Mouse (Mus musculus): ENCODE measurements around the gene Usp15. TPM values are rescaled to one million over a fixed set of nuclear protein-coding genes. Genes with fewer than 3 reads are reported as not detected.

Usp15 gene
- polyA plus RNA-seq, 1 experiment from 2014 or later: 79.9 TPM

DNA sequence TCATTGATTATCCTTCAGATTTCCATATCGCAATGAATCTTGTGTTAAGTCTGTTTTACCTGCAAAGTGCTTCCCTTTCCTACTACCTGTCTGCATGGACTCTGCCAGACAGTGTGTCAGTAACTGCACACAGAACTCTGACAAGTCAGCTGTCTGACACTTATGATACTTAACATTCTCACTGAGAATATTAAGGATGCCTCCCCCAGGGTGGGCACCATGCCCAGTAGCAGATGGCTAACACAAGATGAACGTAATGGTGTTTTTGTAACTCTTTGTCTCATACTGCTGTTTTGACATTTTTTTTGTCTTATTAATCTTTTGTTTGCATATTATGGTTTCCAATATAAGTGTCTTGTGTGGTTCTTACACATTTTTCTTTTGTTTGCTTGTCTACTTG is 40.4 kb downstream of the Usp15 start:
- H3K4me1 ChIP-seq (replicated peaks; ENCODE audit: control insufficient read depth, insufficient read depth, low read length): no peaks in the 10 kb centered on the region
- 87% methylated on average over 2 of the region's 2 CpGs for WGBS
- DNase-seq (ENCODE audit: low spot score) (no peak), ATAC-seq (ENCODE audit: low FRiP score) (no peak)
- H3K4me2 ChIP-seq (replicated peaks; ENCODE audit: low read depth, low read length): no peak overlapping the region
- H3K4me3 ChIP-seq (ENCODE audit: low read depth, low read length): no peak overlapping the region
- no peaks in the 10 kb centered on the region for H3K27me3 ChIP-seq (ENCODE audit: control insufficient read depth, insufficient read depth, low read length)
- no peaks in the 10 kb centered on the region for H3K36me3 ChIP-seq (ENCODE audit: control insufficient read depth, insufficient read depth, low read length)
- H3K27ac ChIP-seq (ENCODE audit: low read depth, low read length): no peak overlapping the region
- no peak overlapping the region for H3K9ac ChIP-seq (ENCODE audit: low read depth, low read length)
- H3K9me3 ChIP-seq (ENCODE audit: control insufficient read depth, low read length): no peaks in the 10 kb centered on the region

GRCm38 (mm10) chr10:123155764-123156163 is 41.0 kb downstream of the Usp15 start:
- ATAC-seq (ENCODE audit: low FRiP score) (no peak), DNase-seq (ENCODE audit: low spot score) (no peak)
- no peak overlapping the region for H3K9ac ChIP-seq (ENCODE audit: low read depth, low read length)
- H3K9me3 ChIP-seq (ENCODE audit: control insufficient read depth, low read length): no peaks in the 10 kb centered on the region
- no peak overlapping the region for H3K4me3 ChIP-seq (ENCODE audit: low read depth, low read length)
- H3K4me2 ChIP-seq (replicated peaks; ENCODE audit: low read depth, low read length): no peak overlapping the region
- 92% methylated on average over 6 of the region's 6 CpGs for WGBS
- H3K4me1 ChIP-seq (replicated peaks; ENCODE audit: control insufficient read depth, insufficient read depth, low read length): no peaks in the 10 kb centered on the region
- H3K27ac ChIP-seq (ENCODE audit: low read depth, low read length): no peak overlapping the region
- no peaks in the 10 kb centered on the region for H3K36me3 ChIP-seq (ENCODE audit: control insufficient read depth, insufficient read depth, low read length)
- no peaks in the 10 kb centered on the region for H3K27me3 ChIP-seq (ENCODE audit: control insufficient read depth, insufficient read depth, low read length)

DNA sequence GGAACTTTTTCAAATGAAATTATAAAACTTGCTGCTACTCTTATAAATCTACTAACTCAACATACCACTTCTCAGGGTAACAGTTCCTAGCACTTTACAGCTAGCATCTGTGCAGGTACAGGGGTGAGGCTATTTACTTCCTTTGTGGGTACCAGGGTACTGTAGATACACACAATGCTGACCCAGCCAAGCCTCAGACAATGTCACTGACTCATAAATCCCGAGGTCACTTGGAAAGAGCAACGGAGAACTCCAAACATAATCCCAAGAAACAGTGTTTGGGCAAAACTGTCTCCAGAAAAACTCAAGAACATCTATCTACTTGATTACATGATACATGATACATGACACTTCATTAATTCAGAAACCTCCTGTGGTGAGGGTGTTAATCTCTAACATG is 43.5 kb downstream of the Usp15 start:
- no peaks in the 10 kb centered on the region for H3K36me3 ChIP-seq (ENCODE audit: control insufficient read depth, insufficient read depth, low read length)
- ATAC-seq (ENCODE audit: low FRiP score) (no peak), DNase-seq (ENCODE audit: low spot score) (no peak)
- WGBS: 90% methylated on average over 2 of the region's 2 CpGs
- H3K4me3 ChIP-seq (ENCODE audit: low read depth, low read length): no peak overlapping the region
- no peak overlapping the region for H3K27ac ChIP-seq (ENCODE audit: low read depth, low read length)
- no peaks in the 10 kb centered on the region for H3K9me3 ChIP-seq (ENCODE audit: control insufficient read depth, low read length)
- H3K27me3 ChIP-seq (ENCODE audit: control insufficient read depth, insufficient read depth, low read length): no peaks in the 10 kb centered on the region
- H3K4me1 ChIP-seq (replicated peaks; ENCODE audit: control insufficient read depth, insufficient read depth, low read length): no peaks in the 10 kb centered on the region
- H3K4me2 ChIP-seq (replicated peaks; ENCODE audit: low read depth, low read length): no peak overlapping the region
- no peak overlapping the region for H3K9ac ChIP-seq (ENCODE audit: low read depth, low read length)

DNA sequence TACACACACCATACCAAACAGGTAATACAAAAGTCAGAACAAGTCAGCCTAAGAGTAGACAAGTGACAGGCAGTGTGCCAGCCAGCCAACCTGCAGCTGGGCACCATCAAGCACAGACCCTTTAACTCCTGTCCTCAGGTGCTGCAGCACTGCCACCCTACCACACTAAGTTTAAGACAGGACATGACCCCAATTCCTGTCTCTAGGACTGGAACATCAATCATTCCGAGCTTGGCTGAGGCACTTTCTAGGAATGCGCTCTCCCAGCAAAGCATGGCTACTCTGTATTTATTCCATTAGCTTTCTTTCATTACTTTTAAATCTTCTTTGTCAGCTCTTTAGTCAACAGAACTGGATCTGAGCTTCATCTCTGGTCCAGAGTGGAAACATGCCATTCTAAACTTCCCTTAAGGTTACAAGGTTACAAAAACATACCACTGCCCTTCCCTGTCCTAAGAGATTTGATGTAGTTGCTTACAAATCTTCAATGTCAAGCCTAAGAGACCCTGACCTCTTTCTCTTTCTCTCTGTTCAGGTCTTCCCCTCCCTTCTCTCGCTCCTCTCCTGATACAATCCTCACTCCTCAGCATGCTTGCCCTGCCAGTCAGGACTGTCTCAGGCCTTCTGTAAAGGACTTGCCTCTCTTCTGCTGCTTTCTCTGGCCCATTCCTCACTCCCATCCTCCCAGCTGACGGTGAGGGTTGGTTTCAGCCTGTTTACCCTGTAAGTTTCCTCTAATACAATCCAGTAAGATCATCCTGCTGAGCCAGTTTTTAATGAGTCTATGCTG is 48.6 kb downstream of the Usp15 start:
- Histone ChIP-seq H3K9me3 (ENCODE audit: control insufficient read depth, low read length) (no peaks in the 10 kb centered on the region), H3K27ac (ENCODE audit: low read depth, low read length) (no peak overlapping the region), H3K9ac (ENCODE audit: low read depth, low read length) (no peak overlapping the region), H3K4me3 (ENCODE audit: low read depth, low read length) (no peak overlapping the region), H3K36me3 (ENCODE audit: control insufficient read depth, insufficient read depth, low read length) (no peaks in the 10 kb centered on the region), H3K27me3 (ENCODE audit: control insufficient read depth, insufficient read depth, low read length) (no peaks in the 10 kb centered on the region), H3K4me2 (replicated peaks; ENCODE audit: low read depth, low read length) (no peak overlapping the region), H3K4me1 (replicated peaks; ENCODE audit: control insufficient read depth, insufficient read depth, low read length) (no peaks in the 10 kb centered on the region)
- 69% methylated on average over 4 of the region's 4 CpGs for WGBS
- DNase-seq (ENCODE audit: low spot score) (no peak), ATAC-seq (ENCODE audit: low FRiP score) (no peak)

GRCm38 (mm10) chr10:123147180-123147579 is 49.6 kb downstream of the Usp15 start:
- WGBS: 64% methylated on average over 6 of the region's 6 CpGs
- DNase-seq (ENCODE audit: low spot score) (peak; percentile 36), ATAC-seq (ENCODE audit: low FRiP score) (peak; percentile 68; the same call in 1 of the 2 replicates)
- H3K9ac ChIP-seq (ENCODE audit: low read depth, low read length): no peak overlapping the region
- no peaks in the 10 kb centered on the region for H3K27me3 ChIP-seq (ENCODE audit: control insufficient read depth, insufficient read depth, low read length)
- H3K27ac ChIP-seq (ENCODE audit: low read depth, low read length): no peak overlapping the region
- H3K4me1 ChIP-seq (replicated peaks; ENCODE audit: control insufficient read depth, insufficient read depth, low read length): no peaks in the 10 kb centered on the region
- H3K9me3 ChIP-seq (ENCODE audit: control insufficient read depth, low read length): no peaks in the 10 kb centered on the region
- H3K4me3 ChIP-seq (ENCODE audit: low read depth, low read length): no peak overlapping the region
- H3K4me2 ChIP-seq (replicated peaks; ENCODE audit: low read depth, low read length): no peak overlapping the region
- H3K36me3 ChIP-seq (ENCODE audit: control insufficient read depth, insufficient read depth, low read length): no peaks in the 10 kb centered on the region

GRCm38 (mm10) chr10:123146349-123146748 is 50.4 kb downstream of the Usp15 start:
- H3K27me3 ChIP-seq (ENCODE audit: control insufficient read depth, insufficient read depth, low read length): no peaks in the 10 kb centered on the region
- H3K4me1 ChIP-seq (replicated peaks; ENCODE audit: control insufficient read depth, insufficient read depth, low read length): no peaks in the 10 kb centered on the region
- WGBS: 90% methylated on average over 2 of the region's 2 CpGs
- H3K9ac ChIP-seq (ENCODE audit: low read depth, low read length): no peak overlapping the region
- no peak overlapping the region for H3K27ac ChIP-seq (ENCODE audit: low read depth, low read length)
- no peaks in the 10 kb centered on the region for H3K9me3 ChIP-seq (ENCODE audit: control insufficient read depth, low read length)
- H3K36me3 ChIP-seq (ENCODE audit: control insufficient read depth, insufficient read depth, low read length): no peaks in the 10 kb centered on the region
- H3K4me3 ChIP-seq (ENCODE audit: low read depth, low read length): no peak overlapping the region
- no peak for ATAC-seq (ENCODE audit: low FRiP score)
- no peak for DNase-seq (ENCODE audit: low spot score)
- H3K4me2 ChIP-seq (replicated peaks; ENCODE audit: low read depth, low read length): no peak overlapping the region

GRCm38 (mm10) chr10:123144256-123144655 is 52.5 kb downstream of the Usp15 start:
- ATAC-seq (ENCODE audit: low FRiP score): no peak
- Histone ChIP-seq H3K27ac (ENCODE audit: low read depth, low read length) (no peak overlapping the region), H3K9ac (ENCODE audit: low read depth, low read length) (no peak overlapping the region), H3K9me3 (ENCODE audit: control insufficient read depth, low read length) (no peaks in the 10 kb centered on the region), H3K27me3 (ENCODE audit: control insufficient read depth, insufficient read depth, low read length) (no peaks in the 10 kb centered on the region), H3K4me1 (replicated peaks; ENCODE audit: control insufficient read depth, insufficient read depth, low read length) (no peaks in the 10 kb centered on the region), H3K36me3 (ENCODE audit: control insufficient read depth, insufficient read depth, low read length) (no peaks in the 10 kb centered on the region), H3K4me3 (ENCODE audit: low read depth, low read length) (no peak overlapping the region), H3K4me2 (replicated peaks; ENCODE audit: low read depth, low read length) (no peak overlapping the region)
- 97% methylated on average over 8 of the region's 8 CpGs for WGBS
- DNase-seq (ENCODE audit: low spot score): no peak

DNA sequence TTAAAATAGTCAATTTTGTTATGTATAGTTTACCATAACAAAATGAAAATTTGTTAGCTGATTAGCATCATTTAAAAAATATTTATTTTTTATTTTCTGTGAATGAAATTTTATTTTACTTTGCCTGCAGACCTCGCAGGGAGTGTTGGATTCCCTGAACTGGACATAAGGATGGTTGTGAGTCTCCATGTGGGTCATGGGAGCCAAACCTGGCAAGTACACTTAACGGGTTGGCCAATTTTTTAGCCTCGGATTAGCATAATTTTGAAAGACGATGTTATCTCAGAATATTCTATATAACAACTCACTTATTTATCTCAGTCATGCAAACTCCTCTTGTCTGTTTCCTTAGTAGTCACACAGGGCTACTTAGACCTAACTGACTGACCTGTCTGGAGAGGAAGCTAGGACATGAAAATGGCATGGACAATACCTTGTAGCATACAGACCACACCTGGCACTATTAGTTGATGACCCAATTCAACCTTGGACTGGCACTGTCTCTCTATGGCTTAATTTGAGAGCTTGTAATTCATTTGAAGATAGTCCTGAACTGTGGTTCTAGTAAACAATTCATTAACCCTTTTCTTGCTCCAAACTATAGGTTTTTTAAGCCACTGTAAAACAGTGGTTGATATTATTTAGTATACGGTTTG is 54.3 kb downstream of the Usp15 start:
- WGBS: 96% methylated on average over 5 of the region's 5 CpGs
- no peaks in the 10 kb centered on the region for H3K27me3 ChIP-seq (ENCODE audit: control insufficient read depth, insufficient read depth, low read length)
- H3K9ac ChIP-seq (ENCODE audit: low read depth, low read length): no peak overlapping the region
- no peaks in the 10 kb centered on the region for H3K36me3 ChIP-seq (ENCODE audit: control insufficient read depth, insufficient read depth, low read length)
- no peak for DNase-seq (ENCODE audit: low spot score)
- no peak overlapping the region for H3K27ac ChIP-seq (ENCODE audit: low read depth, low read length)
- no peaks in the 10 kb centered on the region for H3K9me3 ChIP-seq (ENCODE audit: control insufficient read depth, low read length)
- no peaks in the 10 kb centered on the region for H3K4me1 ChIP-seq (replicated peaks; ENCODE audit: control insufficient read depth, insufficient read depth, low read length)
- H3K4me3 ChIP-seq (ENCODE audit: low read depth, low read length): no peak overlapping the region
- ATAC-seq (ENCODE audit: low FRiP score): no peak
- H3K4me2 ChIP-seq (replicated peaks; ENCODE audit: low read depth, low read length): no peak overlapping the region

DNA sequence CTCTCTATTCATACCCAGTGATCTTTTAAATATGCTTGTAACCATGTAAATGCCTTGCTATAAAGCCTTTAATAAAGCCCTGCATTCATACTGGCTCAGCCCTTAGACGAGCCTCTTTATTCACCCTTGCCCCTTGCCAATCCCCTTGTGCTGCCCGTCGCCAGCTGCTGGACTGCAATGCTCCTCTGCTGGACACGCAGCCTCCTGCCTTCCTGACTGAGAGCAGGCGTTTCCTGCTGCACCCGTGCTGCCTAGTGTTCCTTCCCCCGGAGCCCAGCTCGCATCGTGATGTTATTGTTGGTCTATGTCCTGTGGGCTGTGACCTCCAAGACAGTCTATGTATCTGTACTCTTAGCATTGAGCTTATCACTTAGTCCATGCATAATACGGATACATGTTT is 61.0 kb downstream of the Usp15 start:
- Histone ChIP-seq H3K4me2 (replicated peaks; ENCODE audit: low read depth, low read length) (no peak overlapping the region), H3K36me3 (ENCODE audit: control insufficient read depth, insufficient read depth, low read length) (peaks cover 4% of the 10 kb centered on the region; the same call in 1 of the 2 replicates), H3K9ac (ENCODE audit: low read depth, low read length) (no peak overlapping the region), H3K4me1 (replicated peaks; ENCODE audit: control insufficient read depth, insufficient read depth, low read length) (no peaks in the 10 kb centered on the region), H3K27me3 (ENCODE audit: control insufficient read depth, insufficient read depth, low read length) (no peaks in the 10 kb centered on the region), H3K9me3 (ENCODE audit: control insufficient read depth, low read length) (no peaks in the 10 kb centered on the region), H3K27ac (ENCODE audit: low read depth, low read length) (no peak overlapping the region), H3K4me3 (ENCODE audit: low read depth, low read length) (no peak overlapping the region)
- DNase-seq (ENCODE audit: low spot score): no peak
- ATAC-seq (ENCODE audit: low FRiP score): 0 out of 2 replicates have a peak, but pooled peaks have one; percentile 10
- WGBS: 70% methylated on average over 10 of the region's 10 CpGs
